8 mouse cellular contexts compared by ENCODE assay signal in genomic region chr11:44519950-44520761, GRCm38 (mm10). TPM values are rescaled to one million over a fixed set of nuclear protein-coding genes. Genes with fewer than 3 reads are reported as not detected.
DNase-seq lines count a peak whose midpoint lies in the region; ATAC-seq lines count a peak whose summit lies in the region.

No protein-coding gene starts in this region.

- H3K4me2 ChIP-seq in intestine, embryonic 16.5 days (ENCODE audit: low read depth, low read length), result peak overlapping the region; percentile 88

- H3K27ac ChIP-seq in intestine, embryonic 16.5 days (ENCODE audit: low read length), result peak overlapping the region; percentile 93
- peak overlapping the region; percentile 100 for H3K27ac ChIP-seq in midbrain, embryonic 10.5 days (replicated peaks)

- DNase-seq in adrenal gland, adult 18-20 months (ENCODE audit: low spot score in 2 of 2), result peak; percentile 63 to 76
- peak; percentile 72 for DNase-seq in embryo, embryonic 11.5 days (ENCODE audit: low read depth, low spot score)
- peak; percentile 58 to 62 for DNase-seq in gastrocnemius, postnatal 36 days
- peak; percentile 65 to 71 for DNase-seq in left cerebral cortex, postnatal 36 days (ENCODE audit: low spot score in 2 of 2)
- DNase-seq in midbrain, embryonic 10.5 days (ENCODE audit: low spot score), result peak; percentile 85
- DNase-seq in right cerebral cortex, postnatal 4 days, result peak; percentile 49
- peak; percentile 90 for DNase-seq in yolk sac, embryonic 10.5 days (ENCODE audit: low spot score)

- no peaks in the 10 kb centered on the region for H3K27me3 ChIP-seq in intestine, embryonic 16.5 days (replicated peaks; ENCODE audit: control insufficient read depth, insufficient read depth, low read length)
- H3K27me3 ChIP-seq in midbrain, embryonic 10.5 days (ENCODE audit: low read depth, poor library complexity, severe bottlenecking), result no peaks in the 10 kb centered on the region

- H3K36me3 ChIP-seq in intestine, embryonic 16.5 days (ENCODE audit: control insufficient read depth, insufficient read depth, low read length), result no peaks in the 10 kb centered on the region; the same call in 1 of the 2 replicates
- H3K36me3 ChIP-seq in midbrain, embryonic 10.5 days, result peaks cover 14% of the 10 kb centered on the region

- peak overlapping the region; percentile 93 for H3K9ac ChIP-seq in intestine, embryonic 16.5 days (ENCODE audit: low read depth, low read length)

- ATAC-seq in intestine, embryonic 16.5 days, result peak; percentile 79

- H3K4me3 ChIP-seq in intestine, embryonic 16.5 days (ENCODE audit: low read length), result peak overlapping the region; percentile 94
- peak overlapping the region; percentile 98 for H3K4me3 ChIP-seq in midbrain, embryonic 10.5 days

- WGBS in intestine, embryonic 16.5 days, result 1% methylated on average over 28 of the region's 28 CpGs
- WGBS in midbrain, embryonic 10.5 days, result under 1% methylated on average over 28 of the region's 28 CpGs

- no peaks in the 10 kb centered on the region for H3K9me3 ChIP-seq in intestine, embryonic 16.5 days (ENCODE audit: control insufficient read depth, low read length)
- no peaks in the 10 kb centered on the region for H3K9me3 ChIP-seq in midbrain, embryonic 10.5 days (replicated peaks)

- intact Hi-C loops in gastrocnemius, postnatal 36 days (cut with DNase I), result loop anchor here (5.0 kb wide), 1 partner anchor 48 kb away; the partner anchor contains the start of gene Ublcp1
- intact Hi-C loops in left cerebral cortex, postnatal 36 days (cut with DNase I), result loop anchor here (1.0 kb wide), 1 partner anchor 50 kb away; the partner anchor contains the start of gene Ublcp1

- peaks cover 19% of the 10 kb centered on the region for H3K4me1 ChIP-seq in intestine, embryonic 16.5 days (ENCODE audit: control insufficient read depth, insufficient read depth, low read length)
- peaks cover 46% of the 10 kb centered on the region for H3K4me1 ChIP-seq in midbrain, embryonic 10.5 days

RNA-seq across cellular contexts. Expression of gene Rnf145, which starts 1.4 kb away (rescaled TPM):
- 10 to 100 TPM; 47.2 to 61.7 TPM for total RNA-seq in adrenal gland, adult 18-20 months (2021)
- 1 to 10 TPM; 7.0 to 7.1 TPM for total RNA-seq in gastrocnemius, postnatal 36 days (2021)
- 36.6 and 37.1 TPM in 2 replicates for polyA plus RNA-seq in intestine, embryonic 16.5 days (2015; fragmentation: Nextera tagmentation; extraction: Ambion mirVana)
- 100 to 1,000 TPM; 104 to 107 TPM for total RNA-seq in left cerebral cortex, postnatal 36 days (2021)
- polyA plus RNA-seq in midbrain, embryonic 10.5 days (2016; fragmentation: Nextera tagmentation; extraction: Ambion mirVana), result 108 and 120 TPM in 2 replicates

RNA-seq across cellular contexts. Expression of gene Ublcp1, which starts 49.9 kb away (rescaled TPM):
- total RNA-seq in adrenal gland, adult 18-20 months (2021), result 10 to 100 TPM; 35.5 to 46.2 TPM
- total RNA-seq in gastrocnemius, postnatal 36 days (2021), result 10 to 100 TPM; 22.4 to 28.9 TPM
- 42.5 and 51.1 TPM in 2 replicates for polyA plus RNA-seq in intestine, embryonic 16.5 days (2015; fragmentation: Nextera tagmentation; extraction: Ambion mirVana)
- total RNA-seq in left cerebral cortex, postnatal 36 days (2021), result 10 to 100 TPM; 47.7 to 51.7 TPM
- 72.3 and 74.4 TPM in 2 replicates for polyA plus RNA-seq in midbrain, embryonic 10.5 days (2016; fragmentation: Nextera tagmentation; extraction: Ambion mirVana)

Comparison
In these comparisons a context has a peak if more than half of its experiments do, and no peak if none do; other contexts are left out.
1. Peak in every context shown above with its lines: DNase-seq, ATAC-seq, H3K4me3 ChIP-seq and H3K27ac ChIP-seq.
2. RNA of gene Rnf145, which starts 1.4 kb away (total RNA-seq): 104 to 107 TPM in left cerebral cortex, postnatal 36 days and 47.2 to 61.7 TPM in adrenal gland, adult 18-20 months; 7.0 to 7.1 TPM in gastrocnemius, postnatal 36 days; every median in the first group is over 4 times any median in the second.